Mouse (Mus musculus) cerebellum, adult 2 months (tissue): ENCODE measurements around the gene Cd79b. TPM values are rescaled to one million over a fixed set of nuclear protein-coding genes. Genes with fewer than 3 reads are reported as not detected.

ENCODE experiments used
- DNase-seq, 2 experiments: peaks; one replicate each; pipeline ENCODE4 v3.0.0; 2021
- H3K27ac ChIP-seq: fragments of 200-500 bp; 2 replicates; pipeline ENCODE4 v1.5.1; 2012; ENCODE audit warnings: low read length, control low read depth, inconsistent platforms; ENCODE audit not compliant: insufficient read depth
- H3K27me3 ChIP-seq: fragments of 200-500 bp; 2 replicates; pipeline ENCODE4 v1.6.1; 2012; ENCODE audit warnings: inconsistent platforms, mild to moderate bottlenecking, low read length, moderate library complexity; ENCODE audit not compliant: control insufficient read depth, insufficient read depth
- H3K4me1 ChIP-seq: fragments of 200-500 bp; 2 replicates; pipeline ENCODE4 v1.6.1; 2011; ENCODE audit warnings: low read length; ENCODE audit not compliant: control insufficient read depth, insufficient read depth
- H3K4me3 ChIP-seq: fragments of 200-500 bp; replicated peaks from 2 replicates; pipeline ENCODE3; 2011; ENCODE audit warnings: mild to moderate bottlenecking, low read depth, low read length, control low read depth; ENCODE audit not compliant: insufficient read depth
- CTCF ChIP-seq: fragments of 200-500 bp; IDR thresholded peaks from 2 replicates; pipeline ENCODE4 v1.5.1; 2011; ENCODE audit warnings: low read depth, mild to moderate bottlenecking, control low read depth, low read length, moderate library complexity, borderline replicate concordance; ENCODE audit not compliant: insufficient read depth
- POLR2A ChIP-seq: fragments of 200-500 bp; IDR thresholded peaks from 2 replicates; pipeline ENCODE4 v1.6.1; 2011; ENCODE audit warnings: low read length, control low read depth, borderline replicate concordance; ENCODE audit not compliant: insufficient read depth
- WGBS: fragments of 180-500 bp; shearing (Covaris S2); methylation state at CpG from one replicate; pipeline ENCODE4 v1.1.7; 2018; 5-methylcytosine and 5-hydroxymethylcytosine counted together
- polyA plus RNA-seq: library from polyadenylated mRNA; depleted of rRNA; stranded (reverse); fragments of >200 nt; gene quantifications from 2 replicates; pipeline ENCODE4 v1.2.3, GENCODE M21; 2012

The Cd79b gene
- polyA plus RNA-seq, 1 experiment, result 0.70 TPM

DNA sequence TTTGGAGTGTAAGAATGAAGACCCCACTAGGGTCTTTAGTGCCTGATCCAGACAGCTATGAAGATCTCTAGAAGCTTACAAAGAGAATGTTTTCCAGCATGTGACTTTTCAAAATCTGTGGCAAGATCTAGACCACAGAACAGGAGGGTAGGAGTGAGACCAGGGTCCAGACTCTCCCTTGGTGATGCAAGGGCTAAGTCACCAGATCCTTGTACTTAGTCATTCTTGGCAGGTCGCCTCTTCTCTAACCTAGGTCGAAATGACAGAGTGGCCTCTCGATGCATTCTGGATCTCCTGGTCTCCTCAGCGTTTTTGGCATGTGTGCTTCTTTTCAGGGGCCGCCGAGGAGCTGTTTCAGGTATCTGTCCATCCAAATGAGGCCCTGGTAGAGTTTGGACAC, 32.1 kb downstream of the Cd79b start:
- no peak for DNase-seq
- 71% methylated on average over 6 of the region's 6 CpGs for WGBS
- Histone ChIP-seq H3K27me3 (no peaks in the 10 kb centered on the region), H3K4me1 (peaks cover 37% of the 10 kb centered on the region), H3K27ac (no peak overlapping the region), H3K4me3 (no peak overlapping the region)
- TF ChIP-seq CTCF, result no peak
- no peak for TF ChIP-seq POLR2A

DNA sequence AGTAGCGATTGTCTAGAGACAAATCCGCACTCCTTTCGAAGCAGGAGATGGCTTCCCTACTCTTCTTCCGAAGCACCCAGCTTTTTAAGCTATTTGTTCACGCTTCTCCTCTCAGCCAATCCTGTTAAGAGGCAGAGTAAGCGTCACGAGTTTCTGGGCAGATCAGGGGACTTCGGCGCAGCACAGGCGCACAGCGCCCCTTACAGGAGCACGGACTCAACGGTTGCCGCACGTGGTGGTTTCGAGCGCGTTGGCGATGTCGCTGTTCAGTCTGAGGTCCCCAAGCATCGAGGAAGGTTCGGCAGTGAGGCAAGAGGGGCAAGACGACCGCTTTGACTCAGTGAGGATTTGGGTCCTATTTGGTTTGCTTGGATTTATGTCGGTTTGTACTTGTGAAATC, 38.1 kb downstream of the Cd79b start, which contains the start of gene Tcam1:
Gene Tcam1 (plus strand): TSS at position 219 of the 400 bp plus-strand sequence.
- peaks cover 5% of the 10 kb centered on the region; the same call in 1 of the 2 replicates for H3K4me1 ChIP-seq
- H3K4me3 ChIP-seq, result peak within 1 kb of the TSS; percentile 42
- no peaks in the 10 kb centered on the region for H3K27me3 ChIP-seq
- TF ChIP-seq CTCF (peak; percentile 87), POLR2A (no peak)
- 5% methylated on average over 25 of the region's 25 CpGs for WGBS
- no peak within 1 kb of the TSS for H3K27ac ChIP-seq
- DNase-seq, result peak; percentile 89 to 94

DNA sequence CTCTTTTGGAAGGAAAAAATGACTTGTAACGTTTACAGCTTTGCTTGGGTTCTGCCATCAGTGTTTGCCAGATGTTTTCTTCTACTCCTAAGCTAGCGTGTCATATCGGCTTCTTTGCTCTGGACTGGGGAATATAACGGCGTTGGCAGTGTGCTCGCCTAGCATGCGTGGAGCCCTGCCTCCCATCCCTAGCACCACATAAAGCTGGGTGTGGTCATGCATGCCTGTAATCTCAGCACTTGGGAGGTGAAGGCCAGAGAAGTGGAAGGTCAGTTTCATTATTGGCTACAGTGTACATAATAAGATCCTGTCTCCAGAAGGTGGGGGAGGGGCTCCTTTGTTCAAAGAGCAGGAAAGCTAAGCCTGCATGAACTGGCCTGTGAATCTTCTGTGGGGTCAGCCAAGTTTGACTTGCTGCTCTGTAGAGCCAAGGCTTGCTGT, 39.6 kb downstream of the Cd79b start:
- 85% methylated on average over 7 of the region's 7 CpGs for WGBS
- H3K4me3 ChIP-seq, result no peak overlapping the region
- H3K27ac ChIP-seq, result no peak overlapping the region
- peaks cover 8% of the 10 kb centered on the region; the same call in 1 of the 2 replicates for H3K4me1 ChIP-seq
- DNase-seq, result no peak
- no peak for TF ChIP-seq CTCF
- no peak for TF ChIP-seq POLR2A
- no peaks in the 10 kb centered on the region for H3K27me3 ChIP-seq

DNA sequence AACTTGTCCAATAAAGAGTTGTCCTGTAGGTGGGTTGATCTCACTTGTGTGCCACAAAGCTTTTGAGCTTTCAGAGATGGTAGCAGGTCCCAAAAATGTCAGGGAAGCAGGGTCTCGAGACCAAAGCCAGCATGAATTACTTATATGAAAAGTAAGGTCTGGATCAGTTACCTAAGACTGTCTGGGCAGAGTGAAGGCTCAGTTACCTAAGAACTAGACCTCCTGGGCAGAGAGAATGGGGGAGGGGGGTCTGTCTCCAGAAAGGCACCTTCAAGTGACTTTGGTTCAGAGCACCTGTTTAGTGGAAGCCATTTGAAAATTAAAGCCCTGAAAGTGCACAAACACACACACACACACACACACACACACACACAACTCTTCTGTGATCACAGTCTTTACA, 40.2 kb downstream of the Cd79b start:
- no peak overlapping the region for H3K4me3 ChIP-seq

DNA sequence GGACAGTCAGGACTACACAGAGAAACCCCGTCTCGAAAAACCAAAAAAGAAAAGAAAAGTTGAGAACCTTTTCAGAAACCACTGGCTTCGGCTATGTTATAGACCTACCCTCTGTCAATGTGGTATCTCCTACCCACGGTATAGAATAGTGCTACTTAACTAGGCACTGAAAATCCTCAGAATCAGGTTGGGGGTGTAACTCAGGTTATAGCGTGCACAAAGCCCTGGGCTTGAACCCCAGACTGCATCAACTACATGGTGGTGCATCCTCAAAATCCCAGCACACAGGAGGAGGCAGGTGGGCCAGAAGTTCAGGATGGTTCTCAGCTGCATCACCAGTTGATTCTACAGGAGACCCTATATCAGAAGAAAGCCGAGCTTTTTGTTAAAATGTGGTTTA, 40.8 kb downstream of the Cd79b start:
- no peaks in the 10 kb centered on the region for H3K27me3 ChIP-seq
- WGBS, result 94% methylated on average over 6 of the region's 6 CpGs

More for the DNA sequence above, 40.2 kb downstream of the Cd79b start:
- no peaks in the 10 kb centered on the region for H3K27me3 ChIP-seq
- H3K27ac ChIP-seq, result no peak overlapping the region
- peaks cover 9% of the 10 kb centered on the region; the same call in 1 of the 2 replicates for H3K4me1 ChIP-seq
- TF ChIP-seq CTCF (no peak), POLR2A (no peak)
- 93% methylated on average over 1 of the region's 1 CpGs for WGBS
- DNase-seq, result no peak

DNA sequence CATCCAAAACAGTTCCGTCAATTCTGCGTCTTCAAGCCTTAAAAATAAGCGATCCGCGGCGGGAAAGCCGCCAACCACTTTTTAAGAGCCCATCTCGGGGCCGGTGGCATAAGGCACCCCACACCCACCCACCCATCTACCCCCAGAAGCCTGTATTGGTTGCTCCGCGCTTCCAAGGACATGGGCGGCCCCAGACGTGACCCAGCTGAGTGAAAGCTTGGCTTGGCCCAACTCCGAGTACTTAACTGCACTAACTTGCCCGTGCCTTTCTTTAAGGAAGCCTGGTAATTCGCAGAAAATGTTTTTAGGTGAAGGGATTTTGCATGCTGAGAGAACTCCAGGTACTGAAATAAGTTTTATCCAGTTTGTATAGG, 41.3 kb downstream of the Cd79b start:
- 6% methylated on average over 16 of the region's 16 CpGs for WGBS
- TF ChIP-seq POLR2A (no peak), CTCF (no peak)
- peaks cover 14% of the 10 kb centered on the region; the same call in 1 of the 2 replicates for H3K4me1 ChIP-seq
- H3K27ac ChIP-seq, result peak overlapping the region; percentile 18
- DNase-seq, result no peak
- H3K27me3 ChIP-seq, result no peaks in the 10 kb centered on the region
- H3K4me3 ChIP-seq, result peak overlapping the region; percentile 70

More for the DNA sequence above, 40.8 kb downstream of the Cd79b start:
- Histone ChIP-seq H3K4me3 (no peak overlapping the region), H3K27ac (no peak overlapping the region), H3K4me1 (peaks cover 14% of the 10 kb centered on the region; the same call in 1 of the 2 replicates)
- TF ChIP-seq POLR2A, result no peak
- DNase-seq, result no peak

DNA sequence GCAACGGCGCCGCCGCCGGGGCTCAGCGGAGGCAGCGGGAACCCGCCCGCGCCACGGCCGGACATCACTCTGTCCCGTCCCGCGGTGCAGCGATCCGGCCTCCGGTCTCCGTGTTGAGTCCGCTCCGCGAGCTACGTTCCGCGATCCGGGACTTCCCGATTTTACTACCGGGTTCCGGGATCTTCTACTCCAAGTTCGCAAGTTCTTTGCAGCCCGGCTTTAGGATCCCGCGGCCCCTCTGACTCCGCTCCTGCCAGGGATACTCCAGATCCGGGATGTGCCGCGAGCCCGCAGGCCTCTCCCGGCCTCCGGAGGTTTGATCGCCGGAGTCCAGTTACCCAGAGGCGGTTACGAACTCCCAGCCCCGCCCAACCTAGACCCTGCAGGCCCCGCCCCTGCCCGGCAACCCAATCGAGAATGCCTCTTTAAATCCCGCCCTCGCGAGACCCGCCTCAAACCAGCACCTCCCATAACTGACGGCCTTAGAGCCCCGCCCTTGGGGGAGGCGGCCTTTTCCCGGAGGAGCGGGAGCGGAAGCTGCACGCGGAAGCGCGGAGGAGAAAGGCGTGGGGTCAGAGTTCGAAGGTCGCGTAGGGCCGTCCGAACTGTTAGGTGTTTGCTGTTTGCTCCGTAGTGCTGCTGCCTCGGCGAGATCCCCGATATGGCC, 41.8 kb downstream of the Cd79b start, which contains the start of gene Smarcd2:
Gene Smarcd2 (minus strand): TSS at position 329 of the 667 bp plus-strand sequence.
- TF ChIP-seq CTCF (no peak), POLR2A (peak; percentile 53; the same call in 1 of the 2 replicates)
- H3K4me1 ChIP-seq, result peaks cover 14% of the 10 kb centered on the region; the same call in 1 of the 2 replicates
- peak; percentile 99 to 100 for DNase-seq
- no peaks in the 10 kb centered on the region for H3K27me3 ChIP-seq
- peak within 1 kb of the TSS; percentile 72 for H3K4me3 ChIP-seq
- H3K27ac ChIP-seq, result peak within 1 kb of the TSS; percentile 81
- WGBS, result under 1% methylated on average over 72 of the region's 72 CpGs

DNA sequence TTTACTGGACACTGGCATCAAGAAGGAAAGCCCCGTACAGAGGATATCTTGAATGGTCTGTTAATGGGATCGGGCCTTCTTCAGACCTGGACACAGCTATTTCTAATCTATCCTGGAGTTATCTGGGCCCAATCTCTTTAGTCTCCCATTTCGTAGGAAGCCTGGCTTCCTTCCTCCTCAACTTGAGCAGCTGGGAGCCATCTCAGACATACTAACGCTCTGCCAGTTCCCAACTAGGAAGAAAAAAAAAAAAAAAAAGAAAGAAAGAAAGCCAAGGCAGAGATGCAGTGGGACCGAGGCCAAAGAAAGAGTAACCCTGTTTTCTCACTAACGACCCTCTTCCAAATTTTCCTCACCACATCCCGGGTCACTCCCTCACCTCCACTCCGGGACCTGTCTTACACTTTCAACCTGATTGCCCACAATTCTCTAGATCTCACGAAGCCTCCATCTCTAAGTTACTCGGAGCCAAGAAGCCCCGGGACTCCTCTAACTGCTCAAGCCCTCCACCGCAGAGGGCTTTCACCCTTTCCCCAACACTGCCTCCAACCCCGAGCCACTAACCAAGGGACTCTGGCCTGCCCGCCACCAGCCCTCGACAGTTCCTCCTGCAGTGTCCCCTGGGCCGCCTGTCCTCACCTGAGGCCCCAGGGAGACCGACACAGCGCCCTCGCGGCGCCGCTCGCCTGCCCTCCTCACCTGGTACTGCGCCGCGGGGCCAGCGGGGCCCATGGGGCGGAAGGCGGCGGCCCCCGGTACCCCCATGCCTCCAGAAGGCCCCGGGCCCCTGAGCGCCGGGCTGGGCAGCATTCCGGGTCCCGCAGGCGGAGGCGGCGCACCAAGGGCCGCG, 42.5 kb downstream of the Cd79b start:
- DNase-seq, result peak in 1 of 2 experiments; percentile 64
- TF ChIP-seq POLR2A (no peak), CTCF (no peak)

More for the DNA sequence above, 42.5 kb downstream of the Cd79b start:
- under 1% methylated on average over 41 of the region's 41 CpGs for WGBS
- Histone ChIP-seq H3K27ac (peak overlapping the region; percentile 81), H3K27me3 (no peaks in the 10 kb centered on the region), H3K4me3 (peak overlapping the region; percentile 72), H3K4me1 (peaks cover 14% of the 10 kb centered on the region; the same call in 1 of the 2 replicates)
